Mouse (Mus musculus) 3T3-L1 (cell line): ENCODE data around the gene Zfp952.
"Not testable (repeated sequence)": the region's sequence is repeated elsewhere in the genome, so short reads cannot be mapped to it uniquely, and the experiment has no call there.

ENCODE experiments used
- DNase-seq: peaks from one replicate; pipeline ENCODE4 v3.0.0-alpha.2; 2015; ENCODE audit warnings: low read depth, low spot score

Gene Zfp952

DNA sequence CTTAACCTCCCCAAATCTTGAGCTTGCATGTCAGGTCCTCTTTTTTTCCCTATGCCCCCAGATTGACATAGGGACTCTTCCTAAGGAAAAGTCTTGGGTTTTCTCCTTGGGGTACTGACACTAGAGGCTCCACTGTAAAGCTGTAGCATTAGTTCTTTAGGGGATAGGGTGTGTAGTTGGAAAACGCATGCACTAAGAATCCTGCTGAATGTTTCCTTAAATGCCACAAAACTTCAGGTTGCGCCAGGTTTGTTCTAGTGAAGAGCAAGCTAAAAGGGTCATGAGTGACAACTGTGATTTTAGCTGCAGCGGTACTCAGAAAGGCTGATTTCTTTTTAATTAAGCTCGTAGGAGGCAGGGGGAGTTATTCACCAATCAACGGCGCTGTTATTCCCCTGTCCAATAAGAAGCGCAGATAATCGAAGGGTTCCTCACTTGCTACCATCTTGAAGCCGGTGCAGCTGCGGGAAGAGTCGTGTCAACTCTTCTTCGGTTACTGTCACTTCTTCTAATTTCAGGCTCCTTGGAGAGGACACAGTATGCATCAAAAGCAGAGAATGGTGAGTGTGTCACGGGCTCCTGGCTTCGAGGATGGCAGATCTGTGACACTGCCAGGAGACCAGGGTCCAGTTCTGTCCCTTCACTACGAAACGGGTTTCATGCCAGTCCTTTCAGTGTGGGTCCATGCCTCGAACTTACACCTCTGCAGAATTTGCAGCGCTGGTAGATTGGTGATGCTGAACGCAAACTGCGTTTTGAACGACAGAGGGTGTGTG, at the start of gene Zfp952:
Gene Zfp952, plus strand, starts transcription at position 431 of the 776 bp plus-strand sequence.
- DNase-seq: peak; percentile 94

DNA sequence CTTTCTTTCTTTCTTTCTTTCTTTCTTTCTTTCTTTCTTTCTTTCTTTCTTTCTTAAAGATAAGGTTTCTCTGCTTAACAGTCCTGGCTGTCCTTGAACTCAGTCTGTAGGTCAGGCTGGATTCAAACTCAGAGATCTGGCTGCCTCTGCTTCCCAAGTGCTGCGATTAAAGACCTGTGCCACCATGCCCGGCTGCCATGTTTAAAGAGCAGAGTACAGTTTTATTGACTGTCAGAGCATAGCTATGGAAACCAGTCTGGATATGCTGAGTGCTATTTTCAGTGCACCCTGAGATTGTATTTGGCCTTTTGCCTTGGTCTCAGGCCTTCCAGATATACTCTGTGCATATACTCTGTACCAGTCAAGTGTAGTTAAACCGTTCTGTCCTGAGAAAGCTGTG, 49.3 kb upstream of the Zfp952 start:
- DNase-seq: no peak

- peak; percentile 11 for DNase-seq
These were observed 48.4 kb upstream of the Zfp952 start for GRCm38 (mm10) chr17:32944402-32945035.

DNA sequence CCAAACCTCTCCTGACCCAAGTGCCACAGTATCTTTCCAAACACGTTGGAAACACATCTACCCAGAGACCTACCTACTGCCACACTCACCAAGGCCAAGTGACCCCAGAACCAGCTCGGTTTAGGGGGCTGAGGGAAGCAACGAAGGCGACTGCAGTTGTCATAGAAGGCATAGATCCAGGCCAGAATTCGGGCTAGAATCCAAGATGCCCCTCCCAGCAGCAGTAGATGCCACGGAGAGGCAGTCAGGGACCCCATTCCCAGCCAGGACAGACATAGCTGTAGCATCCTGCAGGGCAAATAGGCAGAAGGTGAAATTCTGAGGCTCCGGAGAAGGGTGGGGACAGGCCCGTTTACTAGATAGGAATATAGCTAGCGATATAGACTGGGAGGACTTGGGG, 46.2 kb upstream of the Zfp952 start:
- DNase-seq: no peak

DNA sequence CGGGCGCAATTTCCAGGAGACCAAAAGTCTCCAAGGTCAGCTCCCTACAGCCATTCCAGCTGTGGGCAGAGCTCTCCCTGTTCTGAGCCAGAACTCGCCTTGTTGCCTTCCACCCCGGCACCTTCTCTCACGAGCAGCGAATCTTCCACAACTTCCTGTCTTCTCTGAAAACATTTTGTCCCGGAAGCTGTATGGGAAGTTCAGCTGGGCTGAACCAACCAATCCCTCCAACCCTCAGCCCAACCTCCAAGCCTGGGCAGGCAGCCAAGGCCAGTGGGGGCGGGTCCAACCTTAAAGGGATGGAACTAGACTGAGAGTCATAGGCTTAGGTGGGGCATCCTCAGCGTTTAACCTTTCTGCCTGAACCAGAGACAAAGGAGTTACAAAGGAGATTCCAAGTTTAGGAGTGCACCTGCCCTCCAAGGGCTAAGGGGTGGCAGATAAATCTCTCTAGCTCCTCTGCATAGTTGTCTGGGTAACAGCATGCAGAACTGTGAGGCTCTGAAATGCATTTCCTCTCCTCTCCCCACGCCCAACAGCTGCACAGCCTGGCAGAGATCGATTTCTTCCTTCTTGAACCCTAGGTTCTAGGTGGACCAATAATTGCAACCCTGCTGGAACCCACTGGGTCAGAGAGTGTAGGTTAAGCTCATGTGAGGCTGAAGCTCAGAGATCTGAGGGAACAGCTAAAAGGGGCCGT, 45.6 kb upstream of the Zfp952 start, which contains the start of gene Cyp4f13:
Gene Cyp4f13, minus strand, starts transcription at position 188 of the 700 bp plus-strand sequence.
- DNase-seq: peak; percentile 96

GRCm38 (mm10) chr17:32950136-32950535, 42.8 kb upstream of the Zfp952 start:
- DNase-seq: no peak

DNA sequence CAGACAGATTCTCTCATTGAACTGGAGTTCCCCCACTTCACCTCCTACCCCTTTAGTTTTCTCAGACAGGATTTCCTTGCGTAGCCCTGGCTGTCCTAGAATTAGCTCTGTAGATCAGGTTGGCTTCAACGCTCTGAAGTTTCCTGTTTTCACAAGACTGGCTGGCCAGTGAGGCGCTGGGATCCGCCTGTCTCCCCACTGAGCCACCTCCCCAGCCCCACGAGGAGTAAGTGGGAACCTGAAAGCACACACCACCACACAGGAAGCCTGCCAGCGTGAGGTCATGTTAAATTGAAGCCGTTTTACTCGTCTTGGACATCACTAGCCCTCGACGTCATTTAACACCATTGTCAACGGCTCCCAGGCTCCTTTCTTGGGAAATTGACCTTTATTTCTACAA, 41.9 kb upstream of the Zfp952 start:
- DNase-seq: no peak

DNA sequence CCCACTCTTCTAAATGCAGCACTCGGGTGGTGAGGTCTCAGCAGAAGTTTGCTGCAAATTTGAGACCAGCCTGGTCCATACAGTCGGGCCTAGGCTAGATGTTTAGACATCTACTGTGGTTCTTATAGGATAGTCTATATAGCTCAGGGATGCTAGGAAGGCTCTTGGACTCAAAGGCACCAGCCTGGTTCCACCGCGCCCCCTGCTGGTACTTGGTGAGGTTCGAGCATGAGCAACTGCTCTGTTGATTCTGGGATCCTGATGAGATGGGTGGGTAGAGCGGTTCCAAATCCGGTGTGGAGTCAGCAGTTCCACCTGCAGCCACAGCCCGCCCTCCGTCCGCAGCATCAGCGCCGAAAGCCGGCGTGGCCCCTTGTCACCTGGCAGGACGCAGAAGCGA, 41.5 kb upstream of the Zfp952 start:
- DNase-seq: peak; percentile 63

DNA sequence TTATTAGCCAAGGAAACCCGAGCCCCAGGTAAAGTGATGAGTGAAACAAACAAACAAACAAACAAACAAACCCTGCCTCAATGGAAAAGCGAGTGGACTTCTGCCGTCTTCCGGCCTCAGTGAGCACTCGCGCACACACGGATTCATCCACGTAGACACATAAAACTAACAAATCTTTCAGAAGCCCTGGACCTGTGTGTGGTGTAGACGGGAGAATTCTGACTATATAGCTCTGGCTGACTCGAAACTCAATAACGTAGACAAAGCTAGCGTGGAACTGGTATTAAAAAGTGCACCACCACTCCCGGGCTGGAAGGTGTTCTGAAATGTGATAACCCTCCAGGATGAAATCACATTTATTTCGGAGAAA, 27.7 kb upstream of the Zfp952 start:
- no peak for DNase-seq

DNA sequence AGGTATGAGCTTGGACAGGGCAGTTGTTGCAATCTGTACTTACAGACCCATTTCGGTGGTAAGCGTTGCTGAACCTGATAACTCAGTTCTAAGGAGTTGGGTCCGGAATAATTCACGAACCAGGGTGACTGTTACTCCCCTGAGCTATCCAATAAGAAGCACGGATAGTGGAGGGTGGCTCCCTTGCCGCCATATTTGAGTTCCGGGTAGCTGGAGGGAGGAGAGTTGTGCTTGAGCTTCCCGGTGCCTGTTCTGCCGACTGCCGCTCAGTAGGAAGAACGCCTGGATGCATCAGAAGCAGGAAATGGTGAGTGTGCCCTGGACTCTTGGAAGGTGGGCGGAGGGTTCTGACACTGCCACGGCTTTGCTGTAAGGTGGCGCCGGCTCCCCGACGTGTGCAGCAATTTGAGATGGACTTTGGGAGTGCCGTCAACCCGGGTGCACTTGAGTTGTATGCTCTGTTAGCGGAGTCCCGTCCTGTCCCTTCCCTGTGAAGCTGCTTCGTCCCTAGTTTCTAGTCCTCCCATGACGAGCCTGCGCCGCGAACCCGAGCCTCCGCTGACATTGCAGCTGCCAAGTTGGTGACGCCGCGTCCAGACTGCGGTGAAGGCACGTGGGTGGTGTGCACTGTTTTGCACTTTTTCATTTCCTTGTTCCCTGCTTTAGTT, 27.2 kb upstream of the Zfp952 start, which contains the start of gene Zfp472:
Gene Zfp472, plus strand, starts transcription at position 192 of the 668 bp plus-strand sequence.
- peak; percentile 96 for DNase-seq

DNA sequence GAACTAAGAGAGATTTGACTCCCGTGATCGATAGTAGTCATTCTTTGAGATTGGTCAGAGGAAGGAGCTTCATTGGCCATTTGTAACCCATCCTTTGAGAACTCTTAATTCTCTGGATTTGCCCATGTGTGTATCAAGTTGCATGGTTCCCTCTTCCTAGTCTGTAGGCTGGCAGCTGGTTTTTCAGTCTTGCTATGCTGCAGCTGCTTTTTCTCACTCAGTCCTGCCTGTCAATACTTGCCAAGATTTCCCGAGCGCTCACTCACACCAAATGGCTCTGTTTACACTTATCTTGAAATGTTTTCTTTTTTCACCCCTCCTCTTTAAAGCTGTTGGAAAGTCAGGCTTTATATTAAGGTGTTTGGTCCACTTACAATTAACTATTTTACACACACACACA, 11.6 kb upstream of the Zfp952 start:
- no peak for DNase-seq

DNA sequence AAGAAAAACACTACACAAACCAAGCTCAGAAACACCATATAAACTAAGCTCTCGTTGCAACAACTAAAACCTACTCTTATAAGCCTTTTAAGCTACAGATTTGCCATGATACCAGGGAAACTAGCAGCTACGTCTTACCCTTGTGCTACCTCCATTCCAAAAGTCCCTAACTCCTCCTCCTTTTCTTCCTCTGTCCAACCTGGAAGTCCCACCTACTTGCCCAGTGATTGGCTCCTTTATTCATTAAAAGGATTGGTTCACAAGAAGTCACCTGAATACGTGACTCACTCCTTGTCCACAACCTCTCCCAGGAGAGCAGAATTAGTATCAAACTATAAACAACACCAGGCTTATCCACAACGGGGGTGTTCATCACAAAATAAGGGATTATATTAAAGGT, 6.6 kb upstream of the Zfp952 start:
- no peak for DNase-seq

GRCm38 (mm10) chr17:32991965-32992698, 797 bp upstream of the Zfp952 start:
- peak; percentile 11 for DNase-seq

- no peak for DNase-seq
These were observed 5.6 kb downstream of the Zfp952 start for GRCm38 (mm10) chr17:32998492-32998891.

- DNase-seq: peak; percentile 42
These were observed 15.4 kb downstream of the Zfp952 start for GRCm38 (mm10) chr17:33008337-33008736.

- DNase-seq: not testable (repeated sequence)
These were observed 27.5 kb downstream of the Zfp952 start for GRCm38 (mm10) chr17:33020434-33020833.

DNA sequence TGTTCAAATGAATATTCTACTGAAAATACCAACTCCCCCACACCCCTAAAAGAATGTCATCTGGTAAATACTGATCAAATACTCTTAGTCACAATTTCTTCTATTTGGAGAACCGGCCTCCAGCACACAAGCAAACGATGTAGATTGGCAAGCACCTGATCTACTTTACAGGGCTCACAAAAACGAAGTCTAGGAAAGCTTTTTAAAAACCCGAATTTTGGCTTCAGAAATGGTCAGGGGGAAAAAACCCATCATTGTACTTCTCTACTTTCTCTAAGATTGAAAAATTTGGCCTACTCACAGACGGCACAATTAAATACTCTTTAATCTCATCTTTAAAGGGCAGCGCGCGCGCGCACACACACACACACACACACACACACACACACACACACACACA, 39.4 kb downstream of the Zfp952 start:
- peak; percentile 27 for DNase-seq

DNA sequence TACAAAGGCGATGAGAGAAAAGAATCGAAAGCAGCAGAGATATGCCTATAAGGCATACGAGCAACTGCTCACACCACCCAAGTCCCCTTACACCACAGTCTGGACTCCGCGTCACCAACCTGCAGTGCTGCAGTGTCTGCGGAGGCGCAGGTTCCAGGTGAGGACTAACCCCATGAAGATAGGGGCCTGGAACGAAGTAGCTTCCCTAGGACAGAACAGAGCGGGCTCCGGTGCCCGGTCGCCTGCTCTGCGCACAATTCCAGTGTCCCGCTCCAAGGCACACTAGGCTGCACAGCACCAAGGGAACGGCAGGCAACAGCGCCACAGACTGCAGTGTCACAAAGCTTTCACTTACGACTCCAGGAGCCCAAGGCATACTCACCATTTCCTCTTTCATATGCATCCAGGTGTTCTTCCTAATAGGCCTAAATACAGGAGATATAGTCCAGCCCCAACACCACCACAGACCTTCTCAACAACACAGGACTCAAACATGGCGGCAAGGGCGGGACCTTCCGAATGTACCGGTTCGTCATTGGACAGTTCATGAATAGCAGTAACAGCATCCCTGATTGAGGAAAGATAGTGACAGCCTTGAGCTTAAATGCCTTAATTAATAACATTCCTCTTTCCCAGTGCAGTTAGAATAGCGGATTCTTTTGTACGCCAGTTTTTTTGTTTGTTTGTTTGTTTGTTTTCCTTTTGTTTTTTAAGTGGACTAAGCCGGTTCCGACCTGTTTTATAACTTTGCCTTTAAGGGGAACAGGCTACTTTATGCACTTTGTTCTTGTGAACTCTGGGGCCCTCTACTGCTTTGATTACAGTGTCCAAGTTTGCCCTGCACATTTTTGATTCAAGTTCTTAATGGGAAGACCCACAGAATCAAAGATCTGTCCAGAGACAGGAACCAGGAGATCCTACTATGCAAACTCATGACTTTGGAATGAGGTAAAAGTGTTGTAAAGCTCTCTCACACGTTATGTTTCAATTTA, 40.3 kb downstream of the Zfp952 start, which contains the start of gene Zfp763:
Gene Zfp763, minus strand, starts transcription at position 503 of the 992 bp plus-strand sequence.
- peak; percentile 96 for DNase-seq
